Mouse (Mus musculus) intestine, postnatal 0 days (tissue): Measurements from ENCODE around the gene Mmp17. TPM values are rescaled to one million over a fixed set of nuclear protein-coding genes. Genes with fewer than 3 reads are reported as not detected.

ENCODE experiments used
- ATAC-seq: fragments of 200-750 bp; cut with Nextera tagmentation; 2 replicates; pipeline ENCODE4 v1.8.0; 2017; ENCODE audit warnings: mild to moderate bottlenecking, moderate TSS enrichment, moderate library complexity
- H3K27ac ChIP-seq: fragments of 300-500 bp; sonication (generic); 2 replicates; pipeline ENCODE4 v1.5.1; 2014; ENCODE audit warnings: mild to moderate bottlenecking, low read depth, low read length, moderate library complexity
- H3K27me3 ChIP-seq: fragments of 300-500 bp; sonication (generic); replicated peaks from 2 replicates; pipeline ENCODE4 v1.6.1; 2014; ENCODE audit warnings: low read length, mixed read lengths; ENCODE audit not compliant: control insufficient read depth, insufficient read depth
- H3K36me3 ChIP-seq: fragments of 300-500 bp; sonication (generic); 2 replicates; pipeline ENCODE4 v1.6.1; 2014; ENCODE audit warnings: mild to moderate bottlenecking, moderate library complexity; ENCODE audit not compliant: control insufficient read depth, insufficient read depth
- H3K4me1 ChIP-seq: fragments of 300-500 bp; sonication (generic); replicated peaks from 2 replicates; pipeline ENCODE4 v1.6.1; 2014; ENCODE audit warnings: antibody characterized with exemption, low read length, mixed read lengths; ENCODE audit not compliant: control insufficient read depth, insufficient read depth
- H3K4me2 ChIP-seq: fragments of 300-500 bp; sonication (generic); replicated peaks from 2 replicates; pipeline ENCODE4 v1.6.1; 2014; ENCODE audit warnings: low read depth, mild to moderate bottlenecking, moderate library complexity
- H3K4me3 ChIP-seq: fragments of 300-500 bp; sonication (generic); 2 replicates; pipeline ENCODE4 v1.5.1; 2014; ENCODE audit warnings: low read depth, low read length
- H3K9ac ChIP-seq: fragments of 300-500 bp; sonication (generic); 2 replicates; pipeline ENCODE4 v1.6.1; 2014; ENCODE audit warnings: mild to moderate bottlenecking, low read depth, low read length
- H3K9me3 ChIP-seq: fragments of 300-500 bp; sonication (generic); 2 replicates; pipeline ENCODE4 v1.6.1; 2016; ENCODE audit warnings: mixed run types; ENCODE audit not compliant: control insufficient read depth
- CTCF ChIP-seq: sonication (generic); IDR thresholded peaks from 2 replicates; pipeline ENCODE4 v1.5.1; 2016; ENCODE audit warnings: low read depth, mild to moderate bottlenecking, control low read depth, antibody characterized with exemption, moderate library complexity
- WGBS: fragments of 180-500 bp; shearing (Covaris S2); extraction: QIAGEN DNeasy Blood & Tissue Kit; methylation state at CpG from one replicate; pipeline ENCODE4 v1.1.7; 2014; 5-methylcytosine and 5-hydroxymethylcytosine counted together
- polyA plus RNA-seq: library from polyadenylated mRNA; unstranded; fragments of >200 nt; fragmentation: Nextera tagmentation; extraction: Ambion mirVana; gene quantifications from 2 replicates; pipeline ENCODE4 v1.2.1, GENCODE M21; 2015

Mmp17 gene
- polyA plus RNA-seq, 1 experiment from 2014 or later, result 2.9 TPM

GRCm38 (mm10) chr5:129650858-129651257 is 66.9 kb downstream of the Mmp17 start:
- no peaks in the 10 kb centered on the region for H3K9me3 ChIP-seq
- TF ChIP-seq CTCF, result no peak
- no peak overlapping the region for H3K4me2 ChIP-seq
- H3K9ac ChIP-seq, result no peak overlapping the region
- H3K27me3 ChIP-seq, result no peaks in the 10 kb centered on the region
- no peaks in the 10 kb centered on the region for H3K36me3 ChIP-seq
- no peaks in the 10 kb centered on the region for H3K4me1 ChIP-seq
- no peak overlapping the region for H3K4me3 ChIP-seq
- no peak overlapping the region for H3K27ac ChIP-seq
- WGBS, result 92% methylated on average over 5 of the region's 5 CpGs
- no peak for ATAC-seq

- no peak for TF ChIP-seq CTCF
- 98% methylated on average over 10 of the region's 10 CpGs for WGBS
- no peak for ATAC-seq
Observed at GRCm38 (mm10) chr5:129657016-129657415, 73.0 kb downstream of the Mmp17 start.

GRCm38 (mm10) chr5:129657931-129658330 is 74.0 kb downstream of the Mmp17 start:
- Histone ChIP-seq H3K4me1 (no peaks in the 10 kb centered on the region), H3K36me3 (peaks cover 28% of the 10 kb centered on the region), H3K9ac (no peak overlapping the region), H3K27ac (no peak overlapping the region), H3K4me2 (no peak overlapping the region), H3K9me3 (no peaks in the 10 kb centered on the region), H3K27me3 (no peaks in the 10 kb centered on the region), H3K4me3 (no peak overlapping the region)
- ATAC-seq, result no peak
- no peak for TF ChIP-seq CTCF
- WGBS, result 94% methylated on average over 15 of the region's 15 CpGs

More at GRCm38 (mm10) chr5:129657016-129657415, 73.0 kb downstream of the Mmp17 start:
- Histone ChIP-seq H3K9me3 (no peaks in the 10 kb centered on the region), H3K36me3 (peaks cover 28% of the 10 kb centered on the region), H3K4me1 (no peaks in the 10 kb centered on the region), H3K4me2 (no peak overlapping the region), H3K9ac (no peak overlapping the region), H3K27me3 (no peaks in the 10 kb centered on the region), H3K27ac (no peak overlapping the region), H3K4me3 (no peak overlapping the region)

Other genes with a start within 250 kb of the Mmp17 start
- gene Sfswap, start 82.9 kb upstream of the Mmp17 start, polyA plus RNA-seq, result 19.4 and 19.8 TPM in 2 replicates
- gene Zfp11, start 85.9 kb downstream of the Mmp17 start, polyA plus RNA-seq, result 0.93 and 1.0 TPM in 2 replicates
- gene Sept14, start 124.3 kb downstream of the Mmp17 start, polyA plus RNA-seq, result not detected in 2 replicates
- 109 and 115 TPM in 2 replicates for gene Mrps17, start 131.3 kb downstream of the Mmp17 start, polyA plus RNA-seq
- gene Nipsnap2, start 140.9 kb downstream of the Mmp17 start, polyA plus RNA-seq, result 51.0 and 51.2 TPM in 2 replicates
- 22.2 and 23.6 TPM in 2 replicates for gene Psph, start 203.3 kb downstream of the Mmp17 start, polyA plus RNA-seq